Mouse (Mus musculus): ENCODE measurements around the gene Gm6377.

Gm6377 gene

GRCm38 (mm10) chrX:109196468-109196867, at the start of gene Gm6377:
Gm6377 (plus strand) TSS chrX:109196756.
- DNase-seq (ENCODE audit: low read depth, low spot score): peak; percentile 2

- no peak for DNase-seq (ENCODE audit: low read depth, low spot score)
Observed at GRCm38 (mm10) chrX:109147108-109147507, 49.4 kb upstream of the Gm6377 start.

DNA sequence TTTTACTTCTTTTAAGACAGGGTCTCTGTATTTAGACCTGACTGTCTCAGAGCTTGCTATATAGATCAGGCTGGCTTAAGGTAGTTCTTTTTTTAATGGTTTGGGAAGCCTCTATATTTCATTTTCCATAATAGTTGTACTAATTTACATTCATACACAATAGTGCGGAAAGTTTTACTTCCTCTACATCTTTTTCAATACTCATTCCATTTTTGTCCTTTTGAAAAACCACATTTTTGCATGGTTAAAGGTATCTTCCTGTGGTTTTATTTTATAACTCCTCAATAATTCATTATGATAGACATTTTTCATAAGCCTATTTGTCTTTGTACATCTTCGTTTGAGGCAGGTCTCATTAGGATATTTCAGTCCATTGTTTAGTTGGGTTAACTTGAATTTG, 45.3 kb upstream of the Gm6377 start:
- DNase-seq (ENCODE audit: low read depth, low spot score): no peak

DNA sequence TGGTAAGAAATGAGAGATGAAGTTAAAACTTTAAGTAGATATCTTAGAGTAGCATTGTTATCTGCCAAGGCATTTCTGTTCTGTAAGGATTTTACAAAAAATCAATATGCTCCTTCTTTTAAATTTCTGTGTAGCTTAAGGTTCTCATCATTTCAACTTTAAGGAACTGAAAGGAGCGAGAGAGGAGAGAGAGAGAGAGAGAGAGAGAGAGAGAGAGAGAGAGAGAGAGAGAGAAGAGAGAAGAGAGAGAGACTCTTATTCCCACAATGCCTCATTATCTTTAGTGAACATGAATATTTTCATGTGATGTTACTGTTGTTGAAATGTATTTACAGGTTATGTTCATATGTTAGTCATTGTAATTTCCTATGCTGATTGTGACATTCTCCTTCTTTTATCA, 36.2 kb upstream of the Gm6377 start:
- no peak for DNase-seq (ENCODE audit: low read depth, low spot score)

GRCm38 (mm10) chrX:109160901-109161300, 35.7 kb upstream of the Gm6377 start:
- no peak for DNase-seq (ENCODE audit: low read depth, low spot score)

- no peak for DNase-seq (ENCODE audit: low read depth, low spot score)
Observed at GRCm38 (mm10) chrX:109175038-109175437, 21.5 kb upstream of the Gm6377 start.

GRCm38 (mm10) chrX:109175470-109175869, 21.1 kb upstream of the Gm6377 start:
- DNase-seq (ENCODE audit: low read depth, low spot score): no peak

GRCm38 (mm10) chrX:109184706-109185478, 11.7 kb upstream of the Gm6377 start:
- no peak for DNase-seq (ENCODE audit: low read depth, low spot score)

DNA sequence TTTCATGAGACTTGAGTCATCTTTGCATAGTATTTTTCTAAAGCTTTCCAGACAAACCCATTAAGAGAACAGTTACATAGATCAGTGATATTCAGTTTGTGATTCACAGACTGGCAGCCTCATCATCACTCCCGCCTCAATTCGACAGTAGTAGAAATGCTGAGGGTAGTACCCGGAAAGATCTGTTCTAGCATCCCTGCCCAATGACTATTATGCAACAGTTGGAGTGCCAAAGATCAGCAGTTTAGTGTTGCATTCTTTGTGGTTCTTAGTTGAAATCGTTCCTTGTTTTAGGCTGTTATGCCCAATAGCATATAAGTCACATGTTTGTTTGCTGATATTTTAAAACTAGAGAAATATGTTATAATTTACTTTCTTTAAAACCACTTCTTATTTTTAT, 6.9 kb upstream of the Gm6377 start:
- DNase-seq (ENCODE audit: low read depth, low spot score): no peak

GRCm38 (mm10) chrX:109190969-109191368, 5.6 kb upstream of the Gm6377 start:
- peak; percentile 25 for DNase-seq (ENCODE audit: low read depth, low spot score)

DNA sequence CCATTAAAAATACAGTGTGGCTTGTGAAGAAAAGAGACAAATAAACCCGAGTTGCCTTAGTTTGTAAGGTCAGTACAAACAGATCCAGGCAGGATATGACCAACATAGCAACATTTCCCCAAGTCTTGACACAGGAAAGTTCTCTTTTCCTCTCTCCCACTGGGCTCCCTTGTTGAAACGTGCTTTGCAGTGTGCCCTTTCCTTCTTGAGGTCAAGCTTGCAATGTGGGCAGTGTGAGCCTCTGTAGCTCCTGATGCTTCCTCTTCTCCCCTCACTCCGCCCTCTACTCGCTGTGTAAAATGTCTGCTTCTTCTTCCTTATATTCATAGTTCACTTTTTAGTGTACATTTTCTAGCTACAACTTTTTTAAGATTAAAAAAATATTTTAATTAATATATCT, 5.1 kb upstream of the Gm6377 start:
- DNase-seq (ENCODE audit: low read depth, low spot score): peak; percentile 10

- DNase-seq (ENCODE audit: low read depth, low spot score): no peak
Observed at GRCm38 (mm10) chrX:109207843-109208242, 11.3 kb downstream of the Gm6377 start.

GRCm38 (mm10) chrX:109228720-109229119, 32.2 kb downstream of the Gm6377 start:
- no peak for DNase-seq (ENCODE audit: low read depth, low spot score)

DNA sequence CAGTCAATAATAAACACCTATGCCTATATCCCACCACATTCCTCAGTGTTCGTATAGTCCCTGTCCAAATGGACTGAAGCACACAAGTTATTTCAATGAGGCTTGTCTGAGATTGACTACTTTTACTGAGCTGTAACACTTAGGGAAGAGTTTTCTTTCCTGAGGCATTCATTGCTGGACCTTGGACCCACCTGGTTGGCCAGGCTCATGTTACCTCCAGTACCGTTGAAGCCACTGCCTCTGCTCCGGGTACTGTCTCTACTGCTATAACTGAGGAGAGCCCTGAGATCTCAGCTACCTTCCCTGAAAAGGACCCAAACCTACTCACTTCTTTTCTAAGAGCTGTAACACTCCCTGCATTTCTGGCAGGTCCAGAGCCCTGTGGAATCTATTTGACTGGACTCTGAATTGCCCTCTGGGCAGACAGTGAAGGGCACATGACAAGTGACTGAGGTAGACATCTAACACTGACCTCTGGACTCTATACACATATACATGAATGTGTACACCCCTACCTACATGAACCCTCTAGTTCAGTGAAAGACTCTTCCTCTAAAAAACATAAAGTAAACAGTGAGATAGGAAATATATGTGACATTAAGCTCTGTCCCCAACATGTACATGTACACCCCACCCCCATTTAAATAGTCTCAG, 39.0 kb downstream of the Gm6377 start:
- DNase-seq (ENCODE audit: low read depth, low spot score): no peak

DNA sequence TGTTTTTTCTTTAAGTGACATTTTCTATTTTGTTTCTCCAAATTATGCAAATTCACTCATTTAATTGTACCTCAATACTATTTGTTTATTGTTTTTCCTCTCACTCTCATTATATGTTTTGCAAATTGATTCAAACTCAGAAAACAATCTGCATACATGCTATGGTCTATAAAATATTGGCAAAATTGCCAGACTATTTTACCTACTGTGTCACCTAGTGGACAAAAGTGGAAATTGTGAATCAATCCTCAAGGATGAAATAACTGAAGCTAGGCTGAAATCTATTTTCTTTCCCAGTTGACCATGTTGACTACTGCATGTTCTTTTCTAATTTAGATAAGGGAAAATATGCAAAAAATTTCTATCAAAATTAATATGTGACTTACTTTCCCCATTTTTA, 41.6 kb downstream of the Gm6377 start:
- DNase-seq (ENCODE audit: low read depth, low spot score): no peak
